ENCODE assay signal across 16 mouse cellular contexts in genomic region chr4:131126901-131127300, GRCm38 (mm10).
"Had no signal": no experiment of that assay in that cellular context is flagged by ENCODE, and none has a peak within 500 bp of the region (broad histone marks: within the 10 kb centered on the region; RNA-seq: fewer than 3 reads in every experiment).

No protein-coding gene starts in this region.

- H3K27me3 ChIP-seq: neural tube, embryonic 13.5 days; neural tube, embryonic 15.5 days; stomach, embryonic 15.5 days had no signal

- H3K9me3 ChIP-seq: midbrain, embryonic 10.5 days; midbrain, embryonic 12.5 days; neural tube, embryonic 13.5 days; neural tube, embryonic 15.5 days; stomach, embryonic 15.5 days had no signal

- H3K4me3 ChIP-seq: midbrain, embryonic 10.5 days; midbrain, embryonic 12.5 days; myocyte; neural tube, embryonic 13.5 days; neural tube, embryonic 15.5 days; stomach, embryonic 15.5 days had no signal

- H3K4me1 ChIP-seq: neural tube, embryonic 15.5 days; stomach, embryonic 15.5 days had no signal

- H3K36me3 ChIP-seq: midbrain, embryonic 10.5 days; midbrain, embryonic 12.5 days; neural tube, embryonic 13.5 days; neural tube, embryonic 15.5 days; stomach, embryonic 15.5 days had no signal

- DNase-seq: lung, adult 18-20 months; lung, embryonic 14.5 days; lung, postnatal 10 days; lung, postnatal 4 days; midbrain, embryonic 14.5 days; retina, postnatal 1 day; right cerebral cortex, adult 18-20 months; thymus, adult 2 months; thymus, postnatal 14 days; thymus, postnatal 36 days had no signal
